Mouse (Mus musculus): ENCODE data around the gene Creb3. TPM values are rescaled to one million over a fixed set of nuclear protein-coding genes. Genes with fewer than 3 reads are reported as not detected.

Gene Creb3
- total and polyA plus RNA-seq, 2 experiments from 2014 or later: 50.4 to 85.2 TPM

DNA sequence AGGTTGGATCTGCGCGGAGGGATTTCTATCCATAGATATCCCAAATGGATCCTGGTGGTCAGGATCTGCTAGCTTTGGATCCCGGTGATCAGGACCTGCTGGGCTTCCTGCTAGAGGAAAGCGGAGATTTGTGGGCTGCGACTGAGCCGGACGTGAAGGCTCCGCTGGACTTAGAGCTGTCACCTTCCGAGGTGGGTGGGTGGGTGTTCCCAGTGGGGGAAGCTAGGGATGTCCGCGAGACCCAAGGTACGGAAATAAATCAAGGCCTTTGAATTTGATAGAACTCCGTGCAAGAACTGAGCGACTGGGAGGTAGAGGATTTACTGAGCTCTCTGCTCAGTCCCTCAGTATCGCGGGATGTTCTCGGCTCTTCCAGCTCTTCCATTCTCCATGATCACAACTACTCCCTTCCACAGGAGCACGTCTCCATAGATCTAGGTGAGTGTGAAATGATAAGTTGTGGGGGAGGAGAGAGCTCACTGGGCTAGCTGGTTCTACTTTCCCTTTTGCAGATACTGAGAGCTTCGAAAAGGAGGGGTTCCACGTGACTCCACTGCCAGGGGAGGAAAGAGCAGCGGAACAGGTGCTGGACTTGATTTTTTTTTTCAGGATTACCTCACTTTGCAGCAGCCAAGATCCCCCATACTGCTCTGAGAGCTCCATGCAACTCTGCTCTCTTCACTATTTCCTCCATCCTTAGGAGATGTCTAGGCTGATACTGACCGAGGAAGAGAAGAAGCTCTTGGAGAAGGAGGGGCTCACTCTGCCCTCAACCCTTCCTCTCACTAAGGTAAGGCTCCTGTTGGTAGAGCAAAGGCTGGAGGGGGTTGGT lies 853 bp downstream of the Creb3 start:
- peak overlapping the region; percentile 92 for H3K4me3 ChIP-seq (ENCODE audit: low read depth, low read length)
- DNase-seq (ENCODE audit: low spot score) (peak; percentile 16), ATAC-seq (ENCODE audit: low FRiP score) (peak; percentile 18; the same call in 1 of the 2 replicates)
- H3K4me2 ChIP-seq (ENCODE audit: low read depth, low read length, poor library complexity, severe bottlenecking): peak overlapping the region; percentile 86
- WGBS: 6% methylated on average over 22 of the region's 22 CpGs
- no peak for TF ChIP-seq CTCF (IDR thresholded peaks at IDR 0.05)
- peak overlapping the region; percentile 87 for H3K9ac ChIP-seq (replicated peaks; ENCODE audit: low read length, poor library complexity, severe bottlenecking)
- H3K9me3 ChIP-seq (ENCODE audit: low read length): no peaks in the 10 kb centered on the region
- H3K36me3 ChIP-seq (ENCODE audit: insufficient read depth, low read length): peaks cover 38% of the 10 kb centered on the region
- peak overlapping the region; percentile 93 for H3K27ac ChIP-seq (ENCODE audit: low read depth, low read length)
- H3K4me1 ChIP-seq (ENCODE audit: insufficient read depth, low read length): peaks cover 23% of the 10 kb centered on the region
- no peaks in the 10 kb centered on the region for H3K27me3 ChIP-seq (ENCODE audit: insufficient read depth, low read length)

DNA sequence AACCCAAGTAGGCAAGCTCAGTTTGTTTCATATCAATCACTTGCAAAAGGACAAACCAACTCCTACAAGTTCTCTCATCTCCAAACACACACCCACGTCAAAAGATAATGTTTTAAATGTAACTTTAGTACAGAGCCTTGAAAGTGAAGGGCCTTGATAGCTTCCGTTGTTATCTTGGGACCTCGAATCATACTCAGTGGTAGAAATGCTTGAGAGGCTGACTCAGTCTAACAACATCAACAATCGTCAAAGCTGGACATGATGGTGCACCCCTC lies 1.4 kb downstream of the Creb3 start:
- Histone ChIP-seq H3K4me3 (ENCODE audit: low read depth, low read length) (peak overlapping the region; percentile 92), H3K36me3 (ENCODE audit: insufficient read depth, low read length) (peaks cover 43% of the 10 kb centered on the region), H3K9ac (replicated peaks; ENCODE audit: low read length, poor library complexity, severe bottlenecking) (peak overlapping the region; percentile 87; the same call in 1 of the 2 replicates), H3K27ac (ENCODE audit: low read depth, low read length) (peak overlapping the region; percentile 93; the same call in 1 of the 2 replicates), H3K4me1 (ENCODE audit: insufficient read depth, low read length) (peaks cover 23% of the 10 kb centered on the region), H3K9me3 (ENCODE audit: low read length) (no peaks in the 10 kb centered on the region), H3K4me2 (ENCODE audit: low read depth, low read length, poor library complexity, severe bottlenecking) (peak overlapping the region; percentile 86), H3K27me3 (ENCODE audit: insufficient read depth, low read length) (no peaks in the 10 kb centered on the region)
- ATAC-seq (ENCODE audit: low FRiP score) (no peak), DNase-seq (ENCODE audit: low spot score) (no peak)
- no peak for TF ChIP-seq CTCF (IDR thresholded peaks at IDR 0.05)
- 84% methylated on average over 4 of the region's 4 CpGs for WGBS

DNA sequence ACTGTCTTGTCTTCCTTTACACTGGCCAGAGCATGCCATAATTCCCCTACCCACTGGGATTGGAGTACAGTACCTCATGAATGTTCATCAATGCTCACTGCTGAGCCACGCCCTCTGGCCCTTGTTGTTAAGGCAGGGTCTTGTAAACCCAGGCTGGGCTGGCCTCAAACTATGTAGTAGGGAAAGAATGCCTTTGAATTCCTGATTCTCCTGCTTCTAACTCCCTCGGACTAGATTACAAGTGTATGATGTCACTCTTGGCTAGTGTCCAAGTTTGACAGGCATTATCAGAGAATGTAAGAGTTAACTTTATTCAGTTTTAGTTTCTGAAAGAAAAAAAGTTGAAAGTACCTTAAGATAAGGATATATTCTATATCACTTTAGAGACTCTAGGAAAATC lies 2.1 kb downstream of the Creb3 start:
- ATAC-seq (ENCODE audit: low FRiP score) (no peak), DNase-seq (ENCODE audit: low spot score) (peak; percentile 12)
- peaks cover 17% of the 10 kb centered on the region for H3K4me1 ChIP-seq (ENCODE audit: insufficient read depth, low read length)
- no peaks in the 10 kb centered on the region for H3K9me3 ChIP-seq (ENCODE audit: low read length)
- H3K9ac ChIP-seq (replicated peaks; ENCODE audit: low read length, poor library complexity, severe bottlenecking): no peak overlapping the region
- TF ChIP-seq CTCF (IDR thresholded peaks at IDR 0.05): no peak
- H3K27ac ChIP-seq (ENCODE audit: low read depth, low read length): no peak overlapping the region
- H3K4me2 ChIP-seq (ENCODE audit: low read depth, low read length, poor library complexity, severe bottlenecking): no peak overlapping the region
- H3K27me3 ChIP-seq (ENCODE audit: insufficient read depth, low read length): no peaks in the 10 kb centered on the region
- 42% methylated on average over 2 of the region's 2 CpGs for WGBS
- H3K36me3 ChIP-seq (ENCODE audit: insufficient read depth, low read length): peaks cover 50% of the 10 kb centered on the region
- no peak overlapping the region for H3K4me3 ChIP-seq (ENCODE audit: low read depth, low read length)

DNA sequence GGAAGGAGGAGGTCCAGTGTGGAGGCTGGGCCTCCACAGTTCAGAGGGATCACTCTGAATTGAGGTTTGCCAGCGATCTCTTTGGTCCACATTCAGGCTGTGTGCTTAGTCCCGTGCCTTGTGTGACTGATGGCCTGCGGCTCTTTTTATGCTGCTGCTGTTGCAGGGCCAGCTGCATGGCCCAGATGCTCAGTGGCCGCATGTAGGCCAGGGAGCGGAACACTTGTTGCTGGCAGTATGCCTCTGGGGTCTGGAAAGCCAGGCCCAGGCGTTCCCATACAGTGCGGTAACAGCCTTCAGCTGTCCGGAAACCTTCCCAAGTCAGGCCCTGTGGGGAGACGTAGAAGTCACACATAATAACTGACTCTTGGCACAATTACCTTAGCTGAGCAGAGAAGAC lies 5.0 kb downstream of the Creb3 start:
- TF ChIP-seq CTCF (IDR thresholded peaks at IDR 0.05): no peak

DNA sequence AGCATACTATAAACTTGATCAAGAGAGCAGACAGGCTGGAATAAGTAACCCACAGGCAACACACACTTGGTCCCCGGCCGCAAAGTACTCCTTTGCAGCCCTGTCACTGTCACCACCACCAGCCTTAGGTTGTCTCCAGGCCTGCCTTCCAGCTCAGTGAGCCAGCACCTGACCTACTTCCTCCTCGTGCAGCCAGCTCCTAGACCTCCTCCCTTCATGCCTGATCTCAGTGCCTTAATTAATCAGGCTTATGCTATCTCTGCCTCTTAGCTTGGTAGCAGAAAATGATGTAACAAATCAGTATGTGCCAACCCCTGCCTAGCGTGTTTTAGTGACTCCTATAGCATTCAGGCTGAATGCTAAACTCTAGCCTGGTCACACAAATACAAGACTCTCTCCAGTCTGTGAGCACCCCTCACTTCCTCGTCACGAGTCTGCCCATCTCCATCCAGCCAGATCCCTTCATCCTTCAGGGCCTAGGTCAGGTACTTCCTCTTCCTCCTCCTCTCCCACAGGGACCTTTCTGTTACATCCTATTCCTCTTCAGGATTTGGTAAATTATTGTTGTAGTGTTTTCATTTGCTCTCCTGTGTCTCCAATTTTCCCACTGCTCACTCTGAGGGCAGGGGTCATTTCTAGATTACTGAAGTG lies 9.4 kb downstream of the Creb3 start:
- Histone ChIP-seq H3K4me2 (ENCODE audit: low read depth, low read length, poor library complexity, severe bottlenecking) (no peak overlapping the region), H3K9me3 (ENCODE audit: low read length) (no peaks in the 10 kb centered on the region), H3K27ac (ENCODE audit: low read depth, low read length) (no peak overlapping the region), H3K9ac (replicated peaks; ENCODE audit: low read length, poor library complexity, severe bottlenecking) (no peak overlapping the region), H3K4me3 (ENCODE audit: low read depth, low read length) (no peak overlapping the region), H3K27me3 (ENCODE audit: insufficient read depth, low read length) (no peaks in the 10 kb centered on the region), H3K36me3 (ENCODE audit: insufficient read depth, low read length) (peaks cover 68% of the 10 kb centered on the region), H3K4me1 (ENCODE audit: insufficient read depth, low read length) (peaks cover 14% of the 10 kb centered on the region)
- TF ChIP-seq CTCF (IDR thresholded peaks at IDR 0.05): no peak
- ATAC-seq (ENCODE audit: low FRiP score): no peak
- 78% methylated on average over 6 of the region's 6 CpGs for WGBS
- DNase-seq (ENCODE audit: low spot score): no peak

More for the DNA sequence above, 5.0 kb downstream of the Creb3 start:
- Histone ChIP-seq H3K9ac (replicated peaks; ENCODE audit: low read length, poor library complexity, severe bottlenecking) (no peak overlapping the region), H3K4me2 (ENCODE audit: low read depth, low read length, poor library complexity, severe bottlenecking) (no peak overlapping the region), H3K4me1 (ENCODE audit: insufficient read depth, low read length) (peaks cover 8% of the 10 kb centered on the region), H3K36me3 (ENCODE audit: insufficient read depth, low read length) (peaks cover 79% of the 10 kb centered on the region), H3K9me3 (ENCODE audit: low read length) (no peaks in the 10 kb centered on the region), H3K27ac (ENCODE audit: low read depth, low read length) (no peak overlapping the region), H3K27me3 (ENCODE audit: insufficient read depth, low read length) (no peaks in the 10 kb centered on the region), H3K4me3 (ENCODE audit: low read depth, low read length) (no peak overlapping the region)
- 93% methylated on average over 9 of the region's 9 CpGs for WGBS
- ATAC-seq (ENCODE audit: low FRiP score) (no peak), DNase-seq (ENCODE audit: low spot score) (no peak)

DNA sequence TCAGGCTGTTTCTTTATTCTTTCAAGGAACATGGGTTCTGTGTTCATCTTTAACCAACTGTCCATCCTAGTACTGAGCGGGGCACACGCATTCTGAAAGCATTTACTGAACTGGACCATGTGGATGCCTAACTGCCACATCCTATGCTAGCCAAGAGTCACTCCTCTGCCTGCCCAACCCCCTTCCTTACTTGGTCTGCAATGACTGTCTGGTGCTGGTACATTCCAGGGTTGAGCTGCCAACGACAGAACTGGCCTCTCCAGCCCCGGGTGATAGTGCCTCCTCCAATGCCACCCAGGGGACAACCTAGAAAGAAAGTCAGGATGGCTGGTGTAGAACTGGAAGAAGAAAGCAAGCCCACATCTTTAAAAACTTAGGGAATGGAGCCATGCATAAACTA lies 11.4 kb downstream of the Creb3 start:
- no peak overlapping the region for H3K27ac ChIP-seq (ENCODE audit: low read depth, low read length)
- no peak overlapping the region for H3K9ac ChIP-seq (replicated peaks; ENCODE audit: low read length, poor library complexity, severe bottlenecking)
- no peak for TF ChIP-seq CTCF (IDR thresholded peaks at IDR 0.05)
- 88% methylated on average over 4 of the region's 4 CpGs for WGBS
- H3K4me1 ChIP-seq (ENCODE audit: insufficient read depth, low read length): peaks cover 27% of the 10 kb centered on the region
- ATAC-seq (ENCODE audit: low FRiP score) (no peak), DNase-seq (ENCODE audit: low spot score) (no peak)
- no peak overlapping the region for H3K4me2 ChIP-seq (ENCODE audit: low read depth, low read length, poor library complexity, severe bottlenecking)
- H3K27me3 ChIP-seq (ENCODE audit: insufficient read depth, low read length): no peaks in the 10 kb centered on the region
- peaks cover 48% of the 10 kb centered on the region for H3K36me3 ChIP-seq (ENCODE audit: insufficient read depth, low read length)
- no peak overlapping the region for H3K4me3 ChIP-seq (ENCODE audit: low read depth, low read length)
- no peaks in the 10 kb centered on the region for H3K9me3 ChIP-seq (ENCODE audit: low read length)

Data from midbrain, postnatal 0 days (tissue).